Mouse (Mus musculus): ENCODE measurements at regions not wholly inside any gene's neighbourhood (a gene's known extent, or its start where the extent isn't known, plus 50 kb on each side); places are given as distances from the start of the nearest gene placed in this dataset.
"Not testable (repeated sequence)": the region's sequence is repeated elsewhere in the genome, so short reads cannot be mapped to it uniquely, and the experiment has no call there.

DNA sequence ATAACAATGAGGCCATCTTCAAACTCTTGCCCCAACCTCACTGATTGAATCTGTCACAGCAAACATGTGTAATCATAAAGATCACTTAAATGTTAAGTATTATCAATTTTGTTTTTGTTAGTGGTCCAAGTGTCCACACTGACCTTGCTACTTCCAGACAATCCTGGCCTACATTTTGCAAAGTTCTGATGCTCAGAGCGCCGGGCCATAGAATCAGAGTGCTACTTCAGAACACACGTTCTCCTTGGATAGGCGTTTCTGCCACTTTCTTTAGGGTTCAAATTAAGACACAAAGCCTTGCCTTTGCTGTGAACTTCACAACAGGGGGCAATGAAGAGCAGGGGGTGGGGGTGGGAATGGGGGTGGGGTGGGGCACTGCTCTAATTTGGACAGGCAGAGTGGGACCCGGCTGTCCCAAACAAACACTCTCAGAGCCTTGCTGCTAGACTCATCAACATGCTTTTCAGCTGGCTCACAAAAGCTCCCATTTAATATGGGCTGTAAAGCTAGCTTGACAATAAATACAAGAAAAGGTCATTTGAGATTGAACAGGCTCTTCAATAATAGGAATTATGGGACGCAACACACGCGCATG, 336.7 kb downstream of the Samd5 start:
- H3K9me3 ChIP-seq, result no peaks in the 10 kb centered on the region
- no peak overlapping the region for H3K4me2 ChIP-seq
- no peaks in the 10 kb centered on the region for H3K27me3 ChIP-seq
- ATAC-seq (ENCODE audit: low read depth), result no peak
- H3K27ac ChIP-seq (replicated peaks), result no peak overlapping the region
- no peaks in the 10 kb centered on the region for H3K36me3 ChIP-seq
- WGBS, result 19% methylated on average over 8 of the region's 8 CpGs
- H3K4me1 ChIP-seq (replicated peaks), result peaks cover 12% of the 10 kb centered on the region
- H3K4me3 ChIP-seq, result no peak overlapping the region
- H3K9ac ChIP-seq, result no peak overlapping the region

DNA sequence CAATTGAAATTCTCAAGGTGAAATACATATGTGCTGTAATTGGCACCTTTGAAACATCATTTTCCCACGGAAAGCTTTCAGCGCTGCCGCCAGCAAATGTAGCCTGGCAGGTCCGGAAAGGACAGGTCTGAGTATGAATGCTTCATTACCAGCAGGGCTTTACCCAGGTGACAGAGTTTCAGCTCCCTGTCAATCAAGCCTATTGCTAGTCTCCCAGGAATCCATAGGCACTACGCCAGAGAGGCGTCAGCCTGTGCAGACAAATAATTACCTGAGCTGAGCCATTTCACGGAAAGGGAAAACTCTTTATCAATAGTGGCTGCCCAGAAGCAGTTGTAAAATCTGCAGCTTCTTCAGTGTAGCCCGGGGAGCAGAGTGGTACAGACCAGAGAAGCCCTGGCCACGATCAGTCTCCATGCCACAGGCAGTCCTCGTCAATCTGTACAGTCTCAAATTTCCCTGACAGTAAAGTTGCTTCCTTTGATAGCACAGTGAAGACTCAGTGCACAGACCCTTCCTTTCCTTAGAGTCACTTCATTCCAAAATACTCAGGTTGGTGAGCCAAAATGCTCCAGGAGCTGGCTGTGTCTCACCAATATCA, 340.7 kb downstream of the Samd5 start:
- Histone ChIP-seq H3K27me3 (no peaks in the 10 kb centered on the region), H3K27ac (replicated peaks) (no peak overlapping the region), H3K4me2 (no peak overlapping the region), H3K4me3 (no peak overlapping the region), H3K4me1 (replicated peaks) (peaks cover 24% of the 10 kb centered on the region), H3K9me3 (no peaks in the 10 kb centered on the region), H3K9ac (no peak overlapping the region), H3K36me3 (no peaks in the 10 kb centered on the region)
- 69% methylated on average over 10 of the region's 10 CpGs for WGBS
- no peak for ATAC-seq (ENCODE audit: low read depth)

DNA sequence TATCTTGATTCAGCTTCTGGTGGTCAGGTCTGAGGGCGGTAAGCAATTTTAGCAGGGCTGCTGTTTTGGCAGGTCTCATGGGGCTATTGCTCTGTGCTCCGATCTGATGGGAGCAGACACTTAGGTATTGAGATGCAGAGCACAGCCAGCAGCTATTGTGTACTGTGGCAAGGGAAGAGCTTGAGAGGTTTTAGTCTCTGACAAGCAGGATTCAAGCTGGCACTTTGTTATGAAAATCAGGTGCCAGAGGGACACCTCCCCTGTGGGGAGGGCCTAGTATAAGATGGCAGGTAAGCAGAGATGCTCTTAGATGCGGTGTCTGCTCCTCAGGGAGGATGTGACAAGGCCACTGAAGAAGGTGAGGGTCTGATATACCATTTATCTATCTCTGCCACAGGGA, 343.3 kb downstream of the Samd5 start:
- peaks cover 13% of the 10 kb centered on the region for H3K4me1 ChIP-seq (replicated peaks)
- no peak overlapping the region for H3K4me2 ChIP-seq
- no peak overlapping the region for H3K27ac ChIP-seq (replicated peaks)
- H3K36me3 ChIP-seq, result no peaks in the 10 kb centered on the region
- no peak for ATAC-seq (ENCODE audit: low read depth)
- no peak overlapping the region for H3K9ac ChIP-seq
- no peak overlapping the region for H3K4me3 ChIP-seq
- H3K9me3 ChIP-seq, result no peaks in the 10 kb centered on the region
- 16% methylated on average over 3 of the region's 3 CpGs for WGBS
- H3K27me3 ChIP-seq, result no peaks in the 10 kb centered on the region

DNA sequence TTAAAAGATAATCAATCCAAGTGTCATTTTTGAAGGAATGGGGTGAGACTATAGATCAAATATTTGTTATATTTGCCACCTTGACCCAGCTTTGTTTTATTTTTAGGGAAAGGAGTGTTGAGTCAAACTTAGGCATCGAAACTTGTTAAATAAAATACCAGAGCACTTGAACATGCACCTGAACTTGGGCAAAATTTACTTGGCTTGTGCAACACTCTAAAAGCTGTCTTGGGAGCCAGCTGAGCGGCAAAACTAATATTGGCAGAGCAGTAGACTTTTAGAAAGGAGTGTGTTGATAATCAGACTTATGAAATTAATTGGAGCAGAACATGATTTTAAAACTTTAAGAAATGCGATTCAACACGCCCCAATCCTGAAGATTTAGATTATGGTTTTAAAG, 346.7 kb downstream of the Samd5 start:
- Histone ChIP-seq H3K9ac (no peak overlapping the region), H3K4me1 (replicated peaks) (peaks cover 13% of the 10 kb centered on the region), H3K27me3 (no peaks in the 10 kb centered on the region), H3K9me3 (no peaks in the 10 kb centered on the region), H3K4me2 (no peak overlapping the region), H3K36me3 (no peaks in the 10 kb centered on the region), H3K27ac (replicated peaks) (no peak overlapping the region), H3K4me3 (no peak overlapping the region)
- no peak for ATAC-seq (ENCODE audit: low read depth)
- 89% methylated on average over 4 of the region's 4 CpGs for WGBS

DNA sequence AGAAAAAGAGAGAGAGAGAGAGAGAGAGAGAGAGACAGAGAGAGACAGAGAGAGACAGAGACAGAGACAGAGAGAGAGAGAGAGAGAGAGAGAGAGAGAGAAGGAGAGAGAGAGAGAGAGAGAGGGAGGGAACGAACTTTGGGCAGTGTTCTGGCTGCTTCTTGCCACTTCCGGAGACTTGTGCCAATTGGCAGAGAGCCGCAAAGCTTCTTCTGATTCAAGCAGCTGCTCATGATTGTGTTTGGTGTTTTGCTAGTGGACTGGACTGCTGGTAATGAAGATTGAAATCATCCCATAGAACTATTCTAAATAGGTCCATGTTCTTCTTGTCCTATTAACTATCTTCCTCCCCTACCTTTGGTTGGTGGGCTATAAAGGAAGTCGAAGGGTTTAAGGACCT, 347.1 kb downstream of the Samd5 start:
- H3K27ac ChIP-seq (replicated peaks); H3K9ac ChIP-seq; H3K4me3 ChIP-seq; H3K36me3 ChIP-seq; H3K9me3 ChIP-seq; H3K27me3 ChIP-seq; ATAC-seq (ENCODE audit: low read depth); H3K4me2 ChIP-seq: not testable (repeated sequence)
- 92% methylated on average over 4 of the region's 4 CpGs for WGBS
- peaks cover 13% of the 10 kb centered on the region for H3K4me1 ChIP-seq (replicated peaks)

DNA sequence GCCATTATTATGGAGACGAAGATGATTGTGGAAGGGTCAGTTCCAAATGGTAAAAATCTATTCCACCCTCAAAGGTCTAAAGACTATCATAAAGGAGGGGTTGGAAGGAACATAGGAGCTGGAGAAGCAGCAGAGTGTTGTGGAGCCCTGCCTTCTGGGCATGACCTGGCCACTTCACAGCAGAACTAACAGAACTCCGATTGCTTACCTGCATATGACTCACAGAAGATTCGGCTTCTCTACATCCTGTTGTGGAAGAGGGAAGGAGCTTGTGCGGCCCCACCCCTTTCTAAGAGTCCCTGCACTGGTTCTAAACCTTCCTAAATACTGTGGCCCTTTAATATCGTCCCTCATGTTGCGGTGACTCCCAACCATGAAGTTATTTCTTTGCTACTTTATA, 362.7 kb downstream of the Samd5 start:
- no peak for ATAC-seq (ENCODE audit: low read depth)
- H3K27me3 ChIP-seq, result no peaks in the 10 kb centered on the region
- WGBS, result 94% methylated on average over 6 of the region's 6 CpGs

DNA sequence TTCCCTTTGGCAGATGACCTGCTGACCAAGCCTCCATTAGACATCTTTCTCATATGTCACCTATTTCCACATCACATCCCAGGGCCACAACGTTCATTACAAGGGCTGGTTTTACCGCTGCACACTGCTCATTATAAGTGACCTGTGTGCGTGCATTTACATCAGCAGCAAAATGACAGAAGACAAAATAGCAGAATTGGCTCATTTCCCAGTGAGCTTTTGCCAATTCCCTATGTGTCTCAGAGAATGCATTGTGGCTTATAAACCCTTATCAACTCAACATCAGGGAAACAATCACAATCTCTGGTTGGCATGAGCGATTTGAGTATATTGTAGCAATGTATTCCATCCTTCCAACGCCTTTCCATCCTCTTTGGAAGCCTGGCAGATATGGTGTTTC, 364.7 kb downstream of the Samd5 start:
- Histone ChIP-seq H3K36me3 (no peaks in the 10 kb centered on the region), H3K27me3 (no peaks in the 10 kb centered on the region), H3K9ac (no peak overlapping the region), H3K9me3 (no peaks in the 10 kb centered on the region), H3K4me3 (no peak overlapping the region), H3K4me2 (no peak overlapping the region), H3K27ac (replicated peaks) (no peak overlapping the region), H3K4me1 (replicated peaks) (no peaks in the 10 kb centered on the region)
- 70% methylated on average over 5 of the region's 5 CpGs for WGBS
- ATAC-seq (ENCODE audit: low read depth), result no peak

More for the DNA sequence above, 362.7 kb downstream of the Samd5 start:
- H3K4me3 ChIP-seq, result no peak overlapping the region
- no peaks in the 10 kb centered on the region for H3K4me1 ChIP-seq (replicated peaks)
- H3K27ac ChIP-seq (replicated peaks), result no peak overlapping the region
- no peaks in the 10 kb centered on the region for H3K36me3 ChIP-seq
- H3K9me3 ChIP-seq, result no peaks in the 10 kb centered on the region
- no peak overlapping the region for H3K4me2 ChIP-seq
- H3K9ac ChIP-seq, result no peak overlapping the region

DNA sequence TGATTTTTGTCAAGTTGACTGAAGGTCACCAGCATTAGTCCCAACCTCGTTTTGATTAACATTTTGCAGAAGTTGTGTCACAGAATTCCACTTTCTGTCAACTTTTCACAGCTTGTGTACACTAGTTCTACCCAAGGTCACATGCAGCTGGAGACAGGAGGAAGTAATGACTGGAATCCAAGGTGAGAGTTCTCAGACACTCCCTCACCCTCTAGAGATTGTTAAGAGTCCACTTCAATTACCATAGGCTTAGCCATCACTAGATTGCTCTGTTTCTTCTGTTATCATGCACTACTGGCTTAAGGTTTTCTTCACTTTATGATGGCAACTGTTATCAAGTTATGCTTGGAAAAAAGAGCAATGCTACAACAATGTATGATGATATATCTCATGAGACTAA, 379.0 kb downstream of the Samd5 start:
- ATAC-seq (ENCODE audit: low read depth), result no peak
- H3K9me3 ChIP-seq, result no peaks in the 10 kb centered on the region

DNA sequence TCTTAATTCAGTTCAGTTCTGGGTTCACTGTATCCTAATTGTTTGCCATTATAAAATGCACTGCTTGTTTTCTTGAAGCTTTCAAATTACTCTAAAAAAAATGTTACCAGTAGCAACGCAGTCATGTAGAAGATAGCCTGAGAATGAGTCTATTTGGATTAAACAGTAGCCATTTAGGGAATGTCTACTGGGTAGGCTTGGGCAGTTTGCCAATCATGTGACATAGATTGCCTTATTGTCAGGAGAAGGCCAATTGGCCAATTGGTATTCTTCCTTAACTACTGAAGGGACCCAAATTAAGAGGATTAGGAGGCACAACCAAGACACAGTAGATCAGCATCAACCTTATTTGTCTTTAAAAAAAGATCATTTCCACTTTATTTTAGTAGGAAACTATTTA, 379.7 kb downstream of the Samd5 start:
- H3K4me3 ChIP-seq, result no peak overlapping the region
- 31% methylated on average over 1 of the region's 1 CpGs for WGBS
- H3K27me3 ChIP-seq, result no peaks in the 10 kb centered on the region
- H3K27ac ChIP-seq (replicated peaks), result no peak overlapping the region
- H3K9me3 ChIP-seq, result no peaks in the 10 kb centered on the region
- ATAC-seq (ENCODE audit: low read depth), result no peak
- H3K4me2 ChIP-seq, result no peak overlapping the region
- peaks cover 14% of the 10 kb centered on the region for H3K4me1 ChIP-seq (replicated peaks)
- no peak overlapping the region for H3K9ac ChIP-seq
- H3K36me3 ChIP-seq, result no peaks in the 10 kb centered on the region

More for the DNA sequence above, 379.0 kb downstream of the Samd5 start:
- Histone ChIP-seq H3K9ac (no peak overlapping the region), H3K27ac (replicated peaks) (no peak overlapping the region), H3K4me3 (no peak overlapping the region), H3K4me1 (replicated peaks) (peaks cover 14% of the 10 kb centered on the region), H3K4me2 (no peak overlapping the region), H3K36me3 (no peaks in the 10 kb centered on the region), H3K27me3 (no peaks in the 10 kb centered on the region)
- 66% methylated on average over 1 of the region's 1 CpGs for WGBS

DNA sequence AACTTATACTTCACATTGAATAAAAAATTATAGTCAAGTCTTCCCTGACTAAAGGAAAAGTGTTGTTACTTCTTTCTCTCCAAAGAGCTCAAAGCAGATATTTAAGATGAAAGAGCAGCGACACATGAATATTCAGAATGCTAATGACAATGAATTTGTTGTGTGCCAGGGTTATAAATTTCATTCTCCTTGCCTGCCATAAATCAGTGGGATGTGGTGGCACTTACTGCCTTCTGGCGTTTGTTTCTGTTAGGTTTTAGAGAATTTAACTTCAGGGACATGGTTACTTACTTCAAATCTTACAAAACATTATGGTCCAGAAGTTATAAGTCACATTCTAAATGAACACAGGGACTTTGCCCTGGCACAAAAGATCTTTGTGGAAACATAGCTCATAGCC, 380.4 kb downstream of the Samd5 start:
- H3K27me3 ChIP-seq, result no peaks in the 10 kb centered on the region
- WGBS, result 15% methylated on average over 2 of the region's 2 CpGs
- H3K27ac ChIP-seq (replicated peaks), result no peak overlapping the region
- no peak overlapping the region for H3K4me2 ChIP-seq
- peaks cover 14% of the 10 kb centered on the region for H3K4me1 ChIP-seq (replicated peaks)
- H3K9ac ChIP-seq, result no peak overlapping the region
- ATAC-seq (ENCODE audit: low read depth), result no peak
- no peak overlapping the region for H3K4me3 ChIP-seq
- H3K36me3 ChIP-seq, result no peaks in the 10 kb centered on the region
- no peaks in the 10 kb centered on the region for H3K9me3 ChIP-seq

DNA sequence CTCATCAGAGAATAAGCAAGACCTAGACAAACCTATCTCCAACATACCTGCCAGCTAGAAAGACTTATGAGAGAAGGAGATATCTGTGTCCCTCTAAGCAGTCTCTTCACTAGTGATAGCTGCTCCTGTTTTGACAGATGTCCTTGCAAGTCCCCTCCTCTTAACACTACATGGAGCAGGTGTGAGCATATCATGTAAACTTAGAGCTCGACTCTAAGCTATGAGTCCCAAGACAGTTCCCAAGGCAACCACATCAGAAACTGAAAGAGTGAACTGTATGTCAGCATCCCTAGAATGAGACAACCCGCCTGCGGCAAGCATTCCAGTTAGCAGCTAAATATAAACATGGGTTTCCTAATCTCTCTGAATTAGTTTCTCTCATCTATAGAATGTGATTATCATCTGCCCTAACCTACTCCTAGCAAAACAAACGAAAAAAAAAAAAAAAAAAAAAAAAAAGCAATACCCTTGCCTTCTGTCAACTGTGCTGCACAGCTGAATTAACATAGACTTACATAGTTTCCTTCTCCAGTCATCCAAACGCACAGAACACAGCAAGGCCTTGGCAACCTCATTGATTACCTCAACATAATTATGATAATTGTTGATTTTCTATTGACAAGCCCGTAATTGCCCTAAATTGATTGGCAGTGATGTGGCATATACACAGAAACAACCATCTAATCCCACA, 383.4 kb downstream of the Samd5 start:
- Histone ChIP-seq H3K9me3 (no peaks in the 10 kb centered on the region), H3K4me1 (replicated peaks) (peaks cover 14% of the 10 kb centered on the region), H3K9ac (no peak overlapping the region), H3K4me3 (no peak overlapping the region), H3K27ac (replicated peaks) (no peak overlapping the region), H3K4me2 (no peak overlapping the region), H3K36me3 (no peaks in the 10 kb centered on the region), H3K27me3 (no peaks in the 10 kb centered on the region)
- ATAC-seq (ENCODE audit: low read depth), result peak; percentile 49; the same call in 1 of the 2 replicates
- 60% methylated on average over 6 of the region's 6 CpGs for WGBS

DNA sequence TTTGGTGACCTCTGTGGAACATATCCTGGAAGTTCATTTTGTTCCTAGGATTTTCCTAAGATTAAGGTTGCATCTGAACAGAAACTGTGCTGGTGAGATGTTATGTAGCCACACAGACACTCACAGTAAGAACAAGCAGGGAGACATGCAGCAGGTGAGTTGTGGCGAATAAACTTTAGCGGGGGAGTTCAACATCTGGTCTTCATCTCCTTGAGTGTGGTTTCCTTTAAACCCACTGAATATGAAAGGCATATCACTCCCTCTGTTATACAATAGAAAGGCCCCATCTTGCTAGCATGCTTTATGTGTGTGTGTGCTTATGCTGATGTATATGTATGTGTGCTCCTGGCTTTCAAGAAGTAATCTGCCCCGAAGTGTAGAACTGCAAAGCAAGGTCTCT, 387.1 kb upstream of the Sash1 start:
- no peaks in the 10 kb centered on the region for H3K9me3 ChIP-seq
- no peaks in the 10 kb centered on the region for H3K36me3 ChIP-seq
- H3K27me3 ChIP-seq, result 0 out of 2 replicates have a peak, but pooled peaks cover 3% of the 10 kb centered on the region
- H3K4me2 ChIP-seq, result no peak overlapping the region
- ATAC-seq (ENCODE audit: low read depth), result no peak
- peaks cover 21% of the 10 kb centered on the region for H3K4me1 ChIP-seq (replicated peaks)
- no peak overlapping the region for H3K9ac ChIP-seq
- no peak overlapping the region for H3K27ac ChIP-seq (replicated peaks)
- no peak overlapping the region for H3K4me3 ChIP-seq
- 95% methylated on average over 3 of the region's 3 CpGs for WGBS

Data from neural tube, embryonic 13.5 days (tissue).